Mouse (Mus musculus): ENCODE data around the gene Mid1.

DNA sequence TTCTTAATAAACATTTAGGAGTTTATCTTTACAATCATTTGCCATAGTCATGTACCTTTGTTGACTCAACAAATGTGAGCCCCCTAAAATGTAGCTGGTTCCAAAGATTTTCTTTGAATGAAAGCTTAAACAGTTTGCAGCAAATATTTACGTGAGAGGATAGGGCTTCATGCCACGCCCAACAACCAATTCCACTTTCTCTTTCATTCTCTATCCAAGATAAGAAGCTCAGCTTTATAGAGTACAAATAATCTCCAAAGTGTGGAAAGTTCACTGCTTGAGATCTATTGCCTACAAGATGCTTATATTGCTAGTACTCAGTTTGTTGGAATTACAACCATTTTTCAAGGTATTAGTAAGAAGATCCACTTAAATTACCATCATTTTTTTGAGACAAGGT, 207.6 kb downstream of the Mid1 start:
- TF ChIP-seq ZC3H11A (IDR thresholded peaks at IDR 0.05; ENCODE audit: borderline replicate concordance, low read depth, low read length), result no peak
- no peak for TF ChIP-seq MAFK (IDR thresholded peaks at IDR 0.05; ENCODE audit: insufficient read depth, low read depth, low read length)
- TF ChIP-seq ZNF384 (IDR thresholded peaks at IDR 0.05; ENCODE audit: low read depth, low read length), result no peak
- no peak for TF ChIP-seq CHD2 (IDR thresholded peaks at IDR 0.05; ENCODE audit: low read depth, low read length)
